Mouse (Mus musculus): ENCODE results near the gene Park7. TPM values are rescaled to one million over a fixed set of nuclear protein-coding genes. Genes with fewer than 3 reads are reported as not detected.

Gene Park7
- polyA plus RNA-seq (2014; fragmentation: Nextera tagmentation; extraction: Ambion mirVana), result 406 and 416 TPM in 2 replicates

- H3K36me3 ChIP-seq (ENCODE audit: control insufficient read depth, insufficient read depth, low read length), result no peaks in the 10 kb centered on the region
Measured at GRCm38 (mm10) chr4:150914290-150914733, at the start of gene Park7, which contains the start of gene Tnfrsf9. Park7 (minus strand) TSS chr4:150914437. Tnfrsf9 (plus strand) TSS chr4:150914562.

GRCm38 (mm10) chr4:150963711-150964110 lies 49.5 kb upstream of the Park7 start:
- 87% methylated on average over 2 of the region's 2 CpGs for WGBS
- no peaks in the 10 kb centered on the region for H3K9me3 ChIP-seq (ENCODE audit: control insufficient read depth, low read length)
- H3K36me3 ChIP-seq (ENCODE audit: control insufficient read depth, insufficient read depth, low read length), result no peaks in the 10 kb centered on the region
- H3K4me2 ChIP-seq (replicated peaks; ENCODE audit: low read depth, low read length), result no peak overlapping the region
- DNase-seq (ENCODE audit: low spot score) (no peak), ATAC-seq (ENCODE audit: low FRiP score) (no peak)
- no peak overlapping the region for H3K4me3 ChIP-seq (ENCODE audit: low read depth, low read length)
- no peaks in the 10 kb centered on the region for H3K4me1 ChIP-seq (replicated peaks; ENCODE audit: control insufficient read depth, insufficient read depth, low read length)
- no peak overlapping the region for H3K9ac ChIP-seq (ENCODE audit: low read depth, low read length)
- no peaks in the 10 kb centered on the region for H3K27me3 ChIP-seq (ENCODE audit: control insufficient read depth, insufficient read depth, low read length)
- H3K27ac ChIP-seq (ENCODE audit: low read depth, low read length), result no peak overlapping the region

More at GRCm38 (mm10) chr4:150914290-150914733, at the start of gene Park7, which contains the start of gene Tnfrsf9:
- under 1% methylated on average over 48 of the region's 48 CpGs for WGBS
- ATAC-seq (ENCODE audit: low FRiP score), result peak; percentile 84
- peak within 1 kb of the TSS; percentile 70 for H3K27ac ChIP-seq (ENCODE audit: low read depth, low read length)
- peaks cover 3% of the 10 kb centered on the region for H3K4me1 ChIP-seq (replicated peaks; ENCODE audit: control insufficient read depth, insufficient read depth, low read length)
- no peaks in the 10 kb centered on the region for H3K27me3 ChIP-seq (ENCODE audit: control insufficient read depth, insufficient read depth, low read length)
- H3K4me2 ChIP-seq (replicated peaks; ENCODE audit: low read depth, low read length), result peak within 1 kb of the TSS; percentile 61
- H3K4me3 ChIP-seq (ENCODE audit: low read depth, low read length), result peak within 1 kb of the TSS; percentile 63
- DNase-seq (ENCODE audit: low spot score), result peak; percentile 96
- no peaks in the 10 kb centered on the region for H3K9me3 ChIP-seq (ENCODE audit: control insufficient read depth, low read length)
- H3K9ac ChIP-seq (ENCODE audit: low read depth, low read length), result peak within 1 kb of the TSS; percentile 79

GRCm38 (mm10) chr4:150962231-150962630 lies 48.0 kb upstream of the Park7 start:
- Histone ChIP-seq H3K36me3 (ENCODE audit: control insufficient read depth, insufficient read depth, low read length) (no peaks in the 10 kb centered on the region), H3K9ac (ENCODE audit: low read depth, low read length) (no peak overlapping the region), H3K4me1 (replicated peaks; ENCODE audit: control insufficient read depth, insufficient read depth, low read length) (no peaks in the 10 kb centered on the region), H3K4me3 (ENCODE audit: low read depth, low read length) (no peak overlapping the region), H3K27me3 (ENCODE audit: control insufficient read depth, insufficient read depth, low read length) (no peaks in the 10 kb centered on the region), H3K4me2 (replicated peaks; ENCODE audit: low read depth, low read length) (no peak overlapping the region), H3K9me3 (ENCODE audit: control insufficient read depth, low read length) (no peaks in the 10 kb centered on the region), H3K27ac (ENCODE audit: low read depth, low read length) (no peak overlapping the region)
- ATAC-seq (ENCODE audit: low FRiP score), result no peak
- WGBS, result 75% methylated on average over 6 of the region's 6 CpGs
- DNase-seq (ENCODE audit: low spot score), result no peak

GRCm38 (mm10) chr4:150958536-150958935 lies 44.3 kb upstream of the Park7 start:
- no peak for ATAC-seq (ENCODE audit: low FRiP score)

GRCm38 (mm10) chr4:150957106-150957458 lies 42.8 kb upstream of the Park7 start:
- whole genome bisulfite sequencing, result 76% methylated on average over 1 of the region's 1 CpGs
- no peaks in the 10 kb centered on the region for H3K4me1 ChIP-seq (replicated peaks; ENCODE audit: control insufficient read depth, insufficient read depth, low read length)
- H3K27me3 ChIP-seq (ENCODE audit: control insufficient read depth, insufficient read depth, low read length), result no peaks in the 10 kb centered on the region
- H3K36me3 ChIP-seq (ENCODE audit: control insufficient read depth, insufficient read depth, low read length), result no peaks in the 10 kb centered on the region
- no peaks in the 10 kb centered on the region for H3K9me3 ChIP-seq (ENCODE audit: control insufficient read depth, low read length)
- no peak overlapping the region for H3K4me2 ChIP-seq (replicated peaks; ENCODE audit: low read depth, low read length)
- H3K9ac ChIP-seq (ENCODE audit: low read depth, low read length), result no peak overlapping the region
- no peak overlapping the region for H3K4me3 ChIP-seq (ENCODE audit: low read depth, low read length)
- no peak overlapping the region for H3K27ac ChIP-seq (ENCODE audit: low read depth, low read length)
- DNase-seq (ENCODE audit: low spot score) (no peak), ATAC-seq (ENCODE audit: low FRiP score) (no peak)

More at GRCm38 (mm10) chr4:150958536-150958935, 44.3 kb upstream of the Park7 start:
- WGBS, result 77% methylated on average over 7 of the region's 7 CpGs
- no peak overlapping the region for H3K4me2 ChIP-seq (replicated peaks; ENCODE audit: low read depth, low read length)
- no peak overlapping the region for H3K27ac ChIP-seq (ENCODE audit: low read depth, low read length)
- no peak overlapping the region for H3K4me3 ChIP-seq (ENCODE audit: low read depth, low read length)
- H3K36me3 ChIP-seq (ENCODE audit: control insufficient read depth, insufficient read depth, low read length), result no peaks in the 10 kb centered on the region
- H3K9ac ChIP-seq (ENCODE audit: low read depth, low read length), result no peak overlapping the region
- DNase-seq (ENCODE audit: low spot score), result no peak
- H3K27me3 ChIP-seq (ENCODE audit: control insufficient read depth, insufficient read depth, low read length), result no peaks in the 10 kb centered on the region
- H3K4me1 ChIP-seq (replicated peaks; ENCODE audit: control insufficient read depth, insufficient read depth, low read length), result no peaks in the 10 kb centered on the region
- no peaks in the 10 kb centered on the region for H3K9me3 ChIP-seq (ENCODE audit: control insufficient read depth, low read length)

GRCm38 (mm10) chr4:150956369-150957105 lies 42.3 kb upstream of the Park7 start:
- Histone ChIP-seq H3K9me3 (ENCODE audit: control insufficient read depth, low read length) (no peaks in the 10 kb centered on the region), H3K4me3 (ENCODE audit: low read depth, low read length) (no peak overlapping the region), H3K36me3 (ENCODE audit: control insufficient read depth, insufficient read depth, low read length) (no peaks in the 10 kb centered on the region), H3K4me2 (replicated peaks; ENCODE audit: low read depth, low read length) (no peak overlapping the region), H3K27ac (ENCODE audit: low read depth, low read length) (no peak overlapping the region), H3K4me1 (replicated peaks; ENCODE audit: control insufficient read depth, insufficient read depth, low read length) (no peaks in the 10 kb centered on the region), H3K27me3 (ENCODE audit: control insufficient read depth, insufficient read depth, low read length) (no peaks in the 10 kb centered on the region), H3K9ac (ENCODE audit: low read depth, low read length) (no peak overlapping the region)
- ATAC-seq (ENCODE audit: low FRiP score), result no peak
- 82% methylated on average over 13 of the region's 13 CpGs for WGBS
- DNase-seq (ENCODE audit: low spot score), result no peak

GRCm38 (mm10) chr4:150950972-150951371 lies 36.7 kb upstream of the Park7 start:
- no peak overlapping the region for H3K4me3 ChIP-seq (ENCODE audit: low read depth, low read length)
- H3K4me1 ChIP-seq (replicated peaks; ENCODE audit: control insufficient read depth, insufficient read depth, low read length), result no peaks in the 10 kb centered on the region
- H3K4me2 ChIP-seq (replicated peaks; ENCODE audit: low read depth, low read length), result no peak overlapping the region
- H3K27me3 ChIP-seq (ENCODE audit: control insufficient read depth, insufficient read depth, low read length), result no peaks in the 10 kb centered on the region
- no peak for DNase-seq (ENCODE audit: low spot score)
- no peaks in the 10 kb centered on the region for H3K9me3 ChIP-seq (ENCODE audit: control insufficient read depth, low read length)
- ATAC-seq (ENCODE audit: low FRiP score), result no peak
- no peak overlapping the region for H3K27ac ChIP-seq (ENCODE audit: low read depth, low read length)
- H3K36me3 ChIP-seq (ENCODE audit: control insufficient read depth, insufficient read depth, low read length), result no peaks in the 10 kb centered on the region
- H3K9ac ChIP-seq (ENCODE audit: low read depth, low read length), result no peak overlapping the region
- WGBS, result 88% methylated on average over 10 of the region's 10 CpGs

GRCm38 (mm10) chr4:150944707-150945106 lies 30.5 kb upstream of the Park7 start:
- H3K4me3 ChIP-seq (ENCODE audit: low read depth, low read length), result no peak overlapping the region

More at GRCm38 (mm10) chr4:150944707-150945106, 30.5 kb upstream of the Park7 start:
- 95% methylated on average over 7 of the region's 7 CpGs for WGBS
- Histone ChIP-seq H3K4me2 (replicated peaks; ENCODE audit: low read depth, low read length) (no peak overlapping the region), H3K4me1 (replicated peaks; ENCODE audit: control insufficient read depth, insufficient read depth, low read length) (no peaks in the 10 kb centered on the region), H3K36me3 (ENCODE audit: control insufficient read depth, insufficient read depth, low read length) (no peaks in the 10 kb centered on the region), H3K9ac (ENCODE audit: low read depth, low read length) (no peak overlapping the region), H3K27me3 (ENCODE audit: control insufficient read depth, insufficient read depth, low read length) (no peaks in the 10 kb centered on the region), H3K27ac (ENCODE audit: low read depth, low read length) (no peak overlapping the region), H3K9me3 (ENCODE audit: control insufficient read depth, low read length) (no peaks in the 10 kb centered on the region)
- ATAC-seq (ENCODE audit: low FRiP score), result no peak
- DNase-seq (ENCODE audit: low spot score), result no peak
